Mouse (Mus musculus) heart, adult 18-20 months (tissue): Measurements from ENCODE around the gene Knl1. TPM values are rescaled to one million over a fixed set of nuclear protein-coding genes. Genes with fewer than 3 reads are reported as not detected.
A peak's percentile ranks its signal among the peaks of the same experiment; 100 is the strongest.
"Not testable (repeated sequence)": the region's sequence is repeated elsewhere in the genome, so short reads cannot be mapped to it uniquely, and the experiment has no call there.

Experiments used
- DNase-seq, 2 experiments: peaks; one replicate each; pipeline ENCODE4 v3.0.0; 2021 to 2022; ENCODE audit warnings: mixed read lengths in 1 of 2
- long read RNA-seq, 2 experiments: library from polyadenylated mRNA; stranded (forward); transcript quantifications; one replicate each; pipeline ENCODE4 v2.0.0; 2021
- total RNA-seq, 2 experiments: library from RNA; stranded (reverse); gene quantifications; 2 replicates each; pipeline ENCODE4 v1.2.3; 2021

Gene Knl1
- total RNA-seq: under 1 TPM; 0.30 to 0.80 TPM
- long read RNA-seq, experiment 1, partial matches to known transcripts: 0 of 1 reads
- long read RNA-seq, experiment 1, other reads (novel, unspliced or antisense): 1 of 1 reads
- long read RNA-seq, experiment 2: 0 reads

DNA sequence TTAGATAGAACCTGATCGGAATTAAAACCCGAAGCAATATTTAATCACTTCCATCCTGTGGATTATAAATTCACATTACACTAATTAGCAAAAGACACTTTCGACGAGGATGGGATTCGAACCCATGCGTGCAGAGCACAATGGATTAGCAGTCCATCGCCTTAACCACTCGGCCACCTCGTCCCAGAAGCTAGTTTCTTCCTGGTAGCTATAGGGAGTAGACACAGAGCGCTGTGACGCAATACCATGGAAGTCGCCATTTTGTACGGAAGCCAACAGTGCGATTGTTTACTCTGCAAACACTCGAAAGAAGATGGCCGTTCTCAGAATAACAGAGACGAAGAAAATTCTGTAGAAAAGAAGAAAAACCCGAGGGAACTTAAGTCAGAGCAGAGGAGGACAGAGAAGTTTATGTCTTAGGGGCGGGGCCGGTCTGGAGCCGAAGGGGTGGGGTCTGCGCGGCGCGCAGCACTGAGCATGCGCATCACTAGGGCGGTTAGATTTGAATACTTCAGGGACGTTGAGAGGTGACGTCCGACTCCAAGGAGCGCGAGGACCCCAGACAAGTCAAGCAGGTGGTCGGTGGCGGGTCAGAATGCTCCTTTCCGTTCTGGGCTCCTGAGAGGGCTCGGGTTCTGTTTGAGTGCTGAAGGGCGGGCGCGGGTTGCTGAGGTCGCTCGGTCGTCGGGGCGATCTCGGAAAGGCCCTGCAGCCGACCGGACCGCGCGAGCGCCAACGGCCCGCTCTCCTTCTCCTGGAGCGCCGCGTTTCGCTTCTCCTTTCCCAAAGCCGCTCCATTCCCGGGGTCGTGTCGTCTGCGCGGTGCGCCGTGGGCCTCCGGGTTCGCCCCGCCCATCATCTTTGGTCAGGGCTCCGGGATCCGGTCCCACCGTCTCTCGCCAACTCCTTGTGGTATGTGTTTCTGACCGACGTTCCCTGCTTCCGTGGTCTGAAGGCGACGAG is at the start of gene Knl1:
Gene Knl1 (plus strand): TSS at position 471 of the 963 bp plus-strand sequence.
- peak; percentile 92 to 98 for DNase-seq

DNA sequence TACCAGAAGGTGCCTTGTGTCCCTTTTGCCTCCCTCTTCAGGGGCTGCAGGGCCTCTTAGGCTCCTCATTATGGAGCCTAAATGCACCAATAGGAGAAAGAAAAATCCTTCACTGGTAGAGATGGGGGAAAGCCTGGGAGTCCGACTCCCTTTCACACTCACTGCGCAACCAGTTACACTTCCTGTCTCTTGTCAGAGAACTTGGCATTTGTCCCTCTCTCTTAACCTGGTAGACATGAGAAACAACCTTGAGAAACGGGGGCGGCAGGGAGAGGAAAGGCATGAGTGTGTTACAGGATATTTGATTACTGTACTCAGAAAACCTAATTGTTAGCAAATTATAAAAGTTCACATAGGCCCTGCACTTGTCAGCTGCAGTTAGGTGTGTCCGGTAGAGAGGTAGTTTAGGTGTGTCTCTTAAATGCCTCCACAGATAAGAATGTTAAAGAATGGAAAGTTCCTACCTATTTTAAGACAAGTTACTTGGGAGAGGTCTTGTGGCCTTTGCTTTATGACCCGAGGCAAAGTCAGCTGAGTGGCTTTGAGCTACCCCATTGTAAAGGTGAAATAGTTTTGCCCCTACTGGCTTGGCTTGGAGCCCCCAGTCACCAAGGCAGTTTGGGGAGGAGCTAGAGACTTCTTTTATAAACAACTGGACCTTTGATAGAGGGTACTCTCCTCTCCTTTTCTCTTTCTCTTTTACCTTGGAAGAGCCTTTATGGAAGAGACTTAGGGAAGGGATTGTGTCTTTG is 48.6 kb upstream of the Knl1 start:
- no peak for DNase-seq

DNA sequence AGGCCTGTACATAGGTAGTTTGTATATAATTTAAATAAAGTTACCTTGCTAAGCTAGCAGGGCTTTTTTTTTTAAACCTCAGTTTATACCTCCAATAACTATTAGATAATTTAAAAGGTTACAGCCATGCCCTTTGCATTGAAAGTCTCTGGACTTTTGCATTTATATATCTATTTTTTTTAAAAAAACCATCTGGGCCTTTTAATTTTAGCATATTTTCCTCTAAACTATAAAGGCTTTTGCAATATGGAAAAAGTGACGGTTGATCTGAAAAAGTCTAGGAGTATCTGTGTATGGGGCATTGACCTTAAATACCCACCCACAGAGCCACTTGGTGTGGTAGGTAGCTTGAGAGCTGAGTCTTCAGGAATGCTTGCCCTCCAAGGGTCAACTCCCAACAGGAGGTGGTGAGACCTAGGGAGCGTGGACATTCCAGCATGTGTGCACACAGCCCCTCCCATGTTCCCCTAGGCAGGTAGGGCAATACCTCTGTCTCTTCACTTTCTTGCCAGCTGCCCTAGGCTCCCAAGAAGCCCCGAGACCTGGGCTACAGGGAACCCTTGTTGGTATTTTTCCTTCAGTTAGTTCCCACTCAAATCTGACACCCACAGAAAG is 47.8 kb upstream of the Knl1 start:
- no peak for DNase-seq

DNA sequence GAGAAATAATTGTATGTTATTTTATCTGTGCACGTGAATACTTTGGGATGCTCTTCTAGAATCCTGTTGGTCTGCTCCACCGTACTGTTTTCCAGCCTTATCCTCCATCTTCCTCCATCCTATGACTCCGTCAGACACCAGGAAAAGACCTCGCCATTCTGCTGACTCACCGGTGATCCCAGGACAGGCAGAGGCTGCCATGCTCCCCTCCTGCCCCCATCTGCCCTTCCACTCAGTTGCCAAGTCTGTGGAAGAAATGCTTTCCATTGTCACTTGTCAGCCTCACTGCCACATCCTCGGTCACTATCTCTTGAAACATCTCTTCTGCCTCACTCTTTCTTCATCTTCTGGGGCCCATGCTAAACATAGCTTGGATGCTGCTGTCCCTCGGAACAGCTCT is 40.0 kb upstream of the Knl1 start:
- DNase-seq: no peak

DNA sequence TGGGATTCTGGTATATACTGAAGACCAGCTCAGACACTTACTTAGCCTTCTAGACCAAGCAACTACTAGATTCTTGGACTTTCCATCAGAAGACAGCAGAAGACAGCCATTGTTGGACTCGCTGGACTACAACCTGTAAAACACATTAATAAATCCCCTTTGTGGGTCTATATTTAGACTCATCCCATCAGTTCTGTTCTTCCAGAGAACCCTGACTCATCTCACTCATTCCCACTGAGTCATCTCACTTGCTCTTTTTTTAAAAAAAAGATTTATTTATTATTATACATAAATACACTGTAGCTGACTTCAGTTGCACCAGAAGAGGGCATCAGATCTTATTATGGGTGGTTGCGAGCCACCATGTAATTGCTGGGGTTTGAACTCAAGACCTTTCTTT is 37.5 kb upstream of the Knl1 start:
- DNase-seq: no peak

DNA sequence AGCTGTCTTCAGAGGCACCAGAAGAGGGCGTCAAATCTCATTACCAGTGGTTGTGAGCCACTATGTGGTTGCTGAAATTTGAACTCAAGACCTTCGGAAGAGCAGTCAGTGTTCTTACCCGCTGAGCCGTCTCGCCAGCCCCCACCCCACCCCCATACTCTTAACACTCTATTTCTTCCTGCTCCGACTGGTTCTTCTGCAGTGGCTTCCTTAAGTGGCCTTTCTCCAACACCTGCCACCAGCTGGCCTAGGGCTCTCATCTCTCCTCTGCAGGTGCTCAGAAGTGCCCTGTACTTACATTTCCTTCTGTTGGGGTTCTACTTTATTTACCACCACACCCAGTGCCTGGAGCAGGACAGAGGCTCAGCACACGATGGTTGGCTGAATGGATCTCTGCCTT is 31.9 kb upstream of the Knl1 start:
- no peak for DNase-seq

DNA sequence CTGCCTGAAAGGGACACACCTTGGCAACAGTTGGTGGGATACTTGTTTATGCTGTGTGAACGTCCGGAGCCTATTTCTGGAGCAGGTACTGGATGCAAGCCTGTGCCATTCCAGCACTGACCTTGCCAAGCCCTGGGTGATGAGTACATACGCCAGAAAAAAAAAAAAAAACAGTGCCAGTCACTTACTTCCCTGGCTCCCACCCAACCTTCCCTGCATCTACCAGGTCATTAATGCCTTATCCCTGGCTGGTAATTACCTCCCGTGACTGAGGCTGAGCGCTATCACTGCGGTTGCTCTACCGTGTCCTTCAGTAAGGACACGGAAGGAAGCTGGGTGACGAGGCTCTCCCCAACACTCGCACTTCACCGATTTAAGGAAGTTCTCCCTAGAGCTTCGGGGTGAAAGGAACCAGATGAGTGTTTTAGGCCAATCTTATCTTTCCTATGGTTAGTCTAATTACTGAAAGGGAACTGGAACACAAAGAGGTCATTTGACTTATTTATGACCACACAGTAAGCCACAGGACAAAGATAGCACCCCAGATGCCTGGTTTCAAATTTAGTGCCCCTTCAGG is 31.2 kb upstream of the Knl1 start:
- peak; percentile 78 to 83 for DNase-seq

DNA sequence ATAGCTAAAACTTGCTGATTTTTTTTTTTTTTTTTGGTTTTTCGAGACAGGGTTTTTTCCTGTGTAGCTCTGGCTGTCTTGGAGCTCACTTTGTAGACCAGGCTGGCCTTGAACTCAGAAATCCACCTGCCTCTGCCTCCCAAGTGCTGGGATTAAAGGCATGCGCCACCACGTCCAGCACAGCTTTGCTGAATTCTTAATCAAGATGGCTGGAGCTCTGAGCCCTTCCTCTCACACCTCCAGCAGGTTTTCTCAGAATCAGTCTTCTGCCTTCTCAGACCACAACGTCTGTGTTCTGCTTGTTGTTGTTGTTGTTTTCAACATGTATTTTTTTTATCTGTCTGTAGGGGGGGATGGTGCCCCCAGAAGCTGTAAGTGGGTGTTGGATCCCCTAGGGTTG is 30.6 kb upstream of the Knl1 start:
- not testable (repeated sequence) for DNase-seq

DNA sequence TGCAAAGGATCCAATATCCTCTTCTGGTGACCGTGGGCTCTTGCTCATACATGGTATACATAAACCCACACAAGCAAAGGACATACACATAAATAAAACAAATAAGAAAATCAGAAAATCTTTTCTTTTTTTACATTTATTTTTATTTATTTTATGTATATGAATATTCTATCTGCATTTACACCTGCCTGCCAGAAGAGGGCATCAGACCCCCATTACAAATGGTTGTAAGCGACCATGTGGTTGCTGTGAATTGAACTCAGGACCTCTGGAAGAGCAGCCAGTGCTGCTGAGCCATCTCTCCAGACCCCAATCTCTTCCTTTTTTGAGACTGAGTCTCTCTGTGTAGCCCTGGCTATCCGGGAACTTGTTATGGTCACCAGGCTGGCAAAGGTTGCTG is 29.3 kb upstream of the Knl1 start:
- no peak for DNase-seq

DNA sequence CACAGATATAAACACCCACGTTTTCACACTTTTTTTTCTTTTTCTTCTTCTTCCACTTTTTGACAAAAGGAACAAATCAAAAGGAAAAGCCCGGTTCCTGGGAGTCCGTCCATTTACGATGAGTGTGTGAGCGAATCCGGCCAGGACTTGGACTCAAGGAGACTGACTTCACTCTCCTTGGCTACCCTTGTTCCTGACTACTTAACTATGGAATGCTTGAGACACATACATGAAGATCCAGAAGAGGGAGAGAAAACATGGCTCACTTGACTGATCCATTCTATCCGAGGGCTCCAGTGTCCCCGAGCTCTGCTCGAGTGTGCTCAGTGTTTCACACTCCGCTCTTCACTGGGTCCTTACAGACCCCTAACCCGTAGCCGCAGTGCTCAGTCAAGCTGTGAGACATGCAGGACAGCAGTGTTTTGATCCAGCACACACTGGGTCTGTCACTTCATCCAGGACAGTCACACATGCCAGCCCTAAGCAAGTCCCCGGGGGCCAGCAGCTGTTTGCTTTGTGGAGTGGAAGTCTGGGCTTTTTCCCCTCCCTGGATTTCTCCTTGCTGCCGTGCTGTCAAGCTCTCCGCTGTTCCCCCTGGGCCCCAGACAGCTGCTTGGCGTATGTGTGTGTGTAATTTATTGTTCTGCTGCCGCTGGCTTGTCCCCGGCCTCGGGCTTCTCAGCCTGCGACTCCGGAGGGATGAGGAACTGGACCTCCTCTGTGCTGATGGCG is 28.4 kb upstream of the Knl1 start:
- peak; percentile 75 for DNase-seq

DNA sequence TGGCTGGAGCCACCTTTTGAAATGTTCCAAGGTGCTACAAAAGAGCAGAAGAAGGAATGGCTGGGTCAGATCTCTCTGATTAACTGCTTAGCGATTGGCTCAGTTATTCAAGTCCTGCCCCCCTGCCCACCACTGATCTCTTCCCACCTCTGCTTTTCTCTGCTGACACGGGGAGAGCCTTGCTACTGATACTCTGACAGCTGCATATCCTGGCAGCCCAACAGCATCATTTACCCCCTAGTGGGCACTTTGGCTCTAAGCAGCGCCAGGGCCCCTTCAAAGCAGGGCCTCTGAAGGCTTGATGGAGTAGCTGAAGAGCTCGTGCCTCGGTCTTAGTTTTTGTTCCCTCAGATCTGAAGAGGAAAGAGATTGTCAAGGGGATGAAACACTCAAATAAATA is 27.8 kb upstream of the Knl1 start:
- peak in 1 of 2 experiments; percentile 15 for DNase-seq

DNA sequence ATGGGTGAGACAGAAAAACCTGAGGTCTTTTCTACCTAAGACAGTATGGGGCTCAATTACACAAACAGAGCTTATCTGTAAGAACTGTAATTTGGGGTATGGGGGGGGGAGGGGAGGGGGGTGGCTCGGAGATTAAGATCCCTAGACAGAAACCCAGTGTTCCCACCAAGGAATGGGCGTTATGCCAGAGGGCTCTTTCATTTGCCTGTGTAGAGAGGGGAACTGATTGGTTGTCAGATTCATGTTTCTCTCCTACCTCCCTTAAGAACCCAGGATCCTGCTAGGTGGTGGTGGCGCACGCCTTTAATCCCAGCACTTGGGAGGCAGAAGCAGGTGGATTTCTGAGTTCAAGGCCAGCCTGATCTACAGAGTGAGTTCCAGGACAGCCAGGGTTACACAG is 27.4 kb upstream of the Knl1 start:
- no peak for DNase-seq

DNA sequence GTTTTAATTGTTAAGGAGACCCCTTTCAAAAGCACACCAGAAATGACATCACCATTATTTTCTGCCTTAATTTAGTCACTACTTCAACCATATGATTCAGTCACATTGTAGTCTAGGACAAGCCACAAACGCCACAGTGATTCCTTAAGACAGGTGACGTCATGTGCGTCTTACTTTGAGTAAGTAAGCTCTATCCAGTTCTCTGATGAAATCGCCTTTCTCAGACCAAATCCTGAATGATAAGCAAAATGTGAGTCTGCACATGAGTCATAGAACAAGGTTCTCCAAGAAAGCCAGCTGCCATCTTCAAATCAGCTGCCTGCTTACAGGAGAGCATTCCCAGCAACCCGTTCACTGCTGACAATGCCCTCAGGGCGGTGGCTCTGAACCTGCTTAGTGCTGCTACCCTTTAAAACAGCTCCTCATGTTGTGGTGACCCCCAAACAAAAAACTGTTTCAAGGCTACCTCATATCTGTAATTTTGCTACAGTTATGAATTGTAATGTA is 23.7 kb upstream of the Knl1 start:
- no peak for DNase-seq

DNA sequence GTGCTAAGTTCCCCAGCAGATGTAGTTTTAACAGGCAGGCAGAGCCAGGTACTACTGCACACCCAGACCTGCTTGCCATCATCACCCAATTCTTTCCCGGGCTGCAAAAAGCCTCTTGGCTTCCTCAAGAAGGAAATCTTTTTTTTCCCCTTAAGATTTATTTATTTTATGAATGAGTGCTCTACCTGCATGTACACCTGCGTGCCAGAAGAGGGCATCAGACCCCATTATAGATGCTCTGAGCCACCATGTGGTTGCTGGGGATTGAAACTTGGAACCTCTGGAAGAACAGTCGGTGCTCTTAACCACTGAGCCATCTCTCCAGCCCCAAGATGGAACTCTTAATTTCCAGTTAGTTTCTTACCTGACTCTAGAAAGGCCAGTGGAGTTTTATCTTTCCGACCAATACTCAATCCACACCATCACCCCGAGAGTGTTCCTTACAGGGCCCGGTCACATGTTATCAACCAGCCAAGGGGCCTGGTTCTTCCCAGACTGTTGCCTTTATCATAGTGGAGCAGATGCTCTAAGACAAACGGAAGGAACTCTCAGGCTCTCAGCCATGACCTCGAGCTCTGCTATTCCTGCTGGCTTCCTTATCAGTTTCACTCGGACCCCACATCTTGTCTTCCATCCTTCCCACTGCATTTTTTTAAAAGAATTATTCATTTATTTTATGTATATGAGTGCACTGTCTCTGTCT is 22.2 kb upstream of the Knl1 start:
- DNase-seq: no peak

DNA sequence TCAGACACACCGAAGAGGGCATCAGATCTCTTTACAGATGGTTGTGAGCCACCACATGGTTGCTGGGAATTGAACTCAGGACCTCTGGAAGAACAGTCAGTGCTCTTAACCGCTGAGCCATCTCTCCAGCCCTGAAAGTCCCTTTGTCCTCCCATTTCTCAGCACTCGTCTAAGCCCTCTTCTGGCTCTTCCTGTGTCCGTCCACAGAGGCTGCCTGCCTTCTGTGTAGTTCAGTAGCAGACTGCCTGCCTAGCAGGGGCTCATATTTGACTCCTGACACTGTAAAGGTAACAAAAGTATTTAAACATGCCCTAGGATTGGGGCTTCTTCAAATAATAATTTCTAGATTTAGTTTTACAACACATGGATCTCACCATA is 21.7 kb upstream of the Knl1 start:
- no peak for DNase-seq

DNA sequence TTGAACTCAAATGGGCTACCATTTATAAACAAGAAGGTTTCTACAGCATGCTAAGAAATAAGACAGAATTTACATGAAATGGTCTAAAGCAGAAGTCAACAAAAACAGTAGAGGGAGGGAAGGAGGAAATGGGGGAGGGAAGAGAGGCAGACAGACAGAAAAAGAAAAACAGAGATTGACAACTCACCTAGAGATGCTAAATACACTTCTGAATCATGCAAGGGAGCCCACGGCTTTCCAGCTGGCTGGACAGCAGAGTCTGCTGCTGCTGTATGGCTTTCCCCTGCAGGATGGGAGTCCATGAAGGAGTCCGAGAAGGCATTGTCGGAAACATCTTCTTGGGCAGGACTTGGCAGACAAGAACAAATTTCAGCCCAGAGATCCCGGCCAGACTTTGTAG is 20.0 kb upstream of the Knl1 start:
- DNase-seq: no peak

DNA sequence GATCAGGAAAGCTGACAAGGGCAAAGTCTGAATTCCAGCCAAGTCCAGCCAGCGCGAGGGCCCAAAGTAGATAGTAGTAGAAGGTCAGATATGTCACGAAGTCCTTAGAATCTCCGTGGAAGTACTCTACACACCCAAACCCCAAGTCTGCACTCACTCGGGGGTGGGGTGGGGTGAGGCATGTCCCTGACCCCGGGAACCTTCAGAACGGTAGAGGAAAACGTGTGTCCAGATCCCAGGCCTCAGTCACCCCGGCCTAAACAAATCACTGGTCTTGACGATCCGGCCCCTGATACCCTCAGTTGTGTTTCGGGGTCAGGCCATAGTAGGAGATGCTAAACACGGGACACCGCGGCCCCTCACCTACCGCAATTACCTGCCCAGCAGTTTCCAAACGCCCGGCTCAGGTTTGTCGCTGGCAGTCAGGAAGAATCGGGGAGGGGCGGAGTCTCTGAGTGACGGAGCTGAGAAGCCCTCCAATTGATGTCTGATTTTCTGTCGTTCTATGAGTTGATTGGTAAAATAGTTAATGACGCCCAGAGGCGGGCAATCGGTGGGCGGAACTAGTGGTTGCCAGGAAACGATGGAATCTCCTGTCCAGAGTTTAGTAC is 17.9 kb upstream of the Knl1 start, which contains the start of gene Ccdc32:
Gene Ccdc32 (minus strand): TSS at position 453 of the 611 bp plus-strand sequence.
- peak; percentile 96 to 99 for DNase-seq

DNA sequence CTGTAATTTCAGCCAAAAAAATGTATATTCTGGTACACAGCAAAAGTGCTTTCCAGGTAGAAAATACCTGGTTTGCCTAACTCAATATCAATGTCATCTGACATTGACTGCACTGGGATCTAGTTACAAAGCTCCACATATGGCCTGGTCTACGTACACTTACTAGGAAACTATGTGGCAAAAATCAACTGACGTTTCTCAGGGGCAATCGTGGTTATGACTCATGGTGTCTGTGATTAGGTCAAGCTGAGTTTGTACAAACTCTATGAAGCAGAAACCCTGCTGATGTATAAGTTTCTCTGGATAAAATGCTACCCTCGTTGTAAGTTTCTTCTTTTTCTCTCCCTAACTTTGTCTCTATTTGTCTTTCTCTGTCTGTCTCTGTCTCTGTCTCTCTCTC is 14.7 kb upstream of the Knl1 start:
- DNase-seq: no peak

DNA sequence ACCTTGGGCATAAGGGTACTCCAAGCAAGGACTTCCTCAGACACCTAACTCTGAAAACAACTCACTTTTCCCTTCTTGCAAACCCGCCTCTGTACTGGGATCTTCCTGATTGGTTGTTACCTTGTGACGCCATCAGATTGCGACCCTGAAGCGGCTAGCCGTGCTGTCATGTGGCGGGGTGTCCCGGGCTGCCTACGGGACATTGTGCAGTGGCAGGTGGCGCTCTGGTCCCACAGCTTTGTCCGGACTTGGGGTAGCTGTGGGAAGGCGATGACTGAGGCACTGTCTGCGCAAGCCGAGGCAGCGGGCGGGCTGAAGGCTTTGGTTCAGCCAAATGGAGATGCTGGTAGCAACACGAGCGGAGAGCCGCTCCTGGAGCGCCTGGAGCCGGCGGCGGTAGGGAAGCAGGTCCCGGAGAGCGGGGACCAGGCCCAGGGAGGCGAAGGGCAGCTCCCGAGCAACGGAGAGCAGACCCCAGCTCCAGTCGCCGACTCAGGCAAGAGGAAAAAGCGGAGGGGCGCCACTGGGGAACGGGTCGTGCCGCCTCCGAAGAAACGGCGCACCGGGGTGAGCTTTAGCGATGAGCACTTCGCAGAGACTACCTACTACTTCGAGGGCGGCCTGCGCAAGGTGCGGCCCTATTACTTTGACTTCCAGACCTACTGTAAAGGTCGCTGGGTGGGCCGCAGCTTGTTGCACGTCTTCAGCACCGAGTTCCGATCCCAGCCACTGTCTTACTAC is 12.1 kb upstream of the Knl1 start, which contains the start of gene Rpusd2:
Gene Rpusd2 (plus strand): TSS at position 135 of the 741 bp plus-strand sequence.
- peak; percentile 95 to 96 for DNase-seq
